Mouse (Mus musculus) neural tube, embryonic 10.5 days (tissue): ENCODE measurements around the gene Hyou1.
"Not testable (repeated sequence)": the region's sequence is repeated elsewhere in the genome, so short reads cannot be mapped to it uniquely, and the experiment has no call there.

Experiments
- DNase-seq: peaks from one replicate; pipeline ENCODE4 v3.0.0-alpha.2; 2017; ENCODE audit warnings: low spot score; ENCODE audit errors: extremely low spot score

Gene Hyou1

GRCm38 (mm10) chr9:44351396-44351795 is 27.9 kb upstream of the Hyou1 start:
- no peak for DNase-seq

- DNase-seq: no peak
Observed at GRCm38 (mm10) chr9:44352337-44352736, 27.0 kb upstream of the Hyou1 start.

GRCm38 (mm10) chr9:44353142-44353541 is 26.1 kb upstream of the Hyou1 start:
- no peak for DNase-seq

- DNase-seq: no peak
Observed at GRCm38 (mm10) chr9:44357207-44357606, 22.1 kb upstream of the Hyou1 start.

- peak; percentile 98 for DNase-seq
Observed at GRCm38 (mm10) chr9:44361190-44361917, 17.9 kb upstream of the Hyou1 start, which contains the start of gene Vps11. Gene Vps11, minus strand, starts transcription at chr9:44361670.

GRCm38 (mm10) chr9:44361931-44362330 is 17.4 kb upstream of the Hyou1 start:
- DNase-seq: not testable (repeated sequence)

GRCm38 (mm10) chr9:44364480-44364879 is 14.8 kb upstream of the Hyou1 start:
- DNase-seq: no peak

- no peak for DNase-seq
Observed at GRCm38 (mm10) chr9:44373386-44373785, 5.9 kb upstream of the Hyou1 start.

- DNase-seq: no peak
Observed at GRCm38 (mm10) chr9:44376141-44376540, 3.1 kb upstream of the Hyou1 start.

- DNase-seq: not testable (repeated sequence)
Observed at GRCm38 (mm10) chr9:44377335-44377734, 2.0 kb upstream of the Hyou1 start.

GRCm38 (mm10) chr9:44378153-44378730 is 1.0 kb upstream of the Hyou1 start:
- DNase-seq: no peak

GRCm38 (mm10) chr9:44379862-44380261 is 572 bp downstream of the Hyou1 start:
- DNase-seq: no peak

GRCm38 (mm10) chr9:44384596-44384995 is 5.3 kb downstream of the Hyou1 start:
- DNase-seq: no peak

GRCm38 (mm10) chr9:44387221-44387620 is 7.9 kb downstream of the Hyou1 start:
- DNase-seq: no peak

GRCm38 (mm10) chr9:44389273-44389672 is 10.0 kb downstream of the Hyou1 start:
- DNase-seq: no peak

- DNase-seq: peak; percentile 71
Observed at GRCm38 (mm10) chr9:44391466-44391865, 12.2 kb downstream of the Hyou1 start.

GRCm38 (mm10) chr9:44396684-44397411 is 17.6 kb downstream of the Hyou1 start, which contains the start of gene Slc37a4:
Gene Slc37a4, plus strand, starts transcription at chr9:44396852.
- DNase-seq: peak; percentile 87

GRCm38 (mm10) chr9:44398087-44398486 is 18.8 kb downstream of the Hyou1 start:
- no peak for DNase-seq

GRCm38 (mm10) chr9:44398551-44398950 is 19.3 kb downstream of the Hyou1 start:
- no peak for DNase-seq

- DNase-seq: no peak
Observed at GRCm38 (mm10) chr9:44399114-44399794, 20.0 kb downstream of the Hyou1 start.

- DNase-seq: no peak
Observed at GRCm38 (mm10) chr9:44399795-44400114, 20.5 kb downstream of the Hyou1 start.

- DNase-seq: no peak
Observed at GRCm38 (mm10) chr9:44401081-44401480, 21.8 kb downstream of the Hyou1 start.
